Mouse (Mus musculus): ENCODE measurements at regions not wholly inside any gene's neighbourhood (a gene's known extent, or its start where the extent isn't known, plus 50 kb on each side); places are given as distances from the start of the nearest gene placed in this dataset.

DNA sequence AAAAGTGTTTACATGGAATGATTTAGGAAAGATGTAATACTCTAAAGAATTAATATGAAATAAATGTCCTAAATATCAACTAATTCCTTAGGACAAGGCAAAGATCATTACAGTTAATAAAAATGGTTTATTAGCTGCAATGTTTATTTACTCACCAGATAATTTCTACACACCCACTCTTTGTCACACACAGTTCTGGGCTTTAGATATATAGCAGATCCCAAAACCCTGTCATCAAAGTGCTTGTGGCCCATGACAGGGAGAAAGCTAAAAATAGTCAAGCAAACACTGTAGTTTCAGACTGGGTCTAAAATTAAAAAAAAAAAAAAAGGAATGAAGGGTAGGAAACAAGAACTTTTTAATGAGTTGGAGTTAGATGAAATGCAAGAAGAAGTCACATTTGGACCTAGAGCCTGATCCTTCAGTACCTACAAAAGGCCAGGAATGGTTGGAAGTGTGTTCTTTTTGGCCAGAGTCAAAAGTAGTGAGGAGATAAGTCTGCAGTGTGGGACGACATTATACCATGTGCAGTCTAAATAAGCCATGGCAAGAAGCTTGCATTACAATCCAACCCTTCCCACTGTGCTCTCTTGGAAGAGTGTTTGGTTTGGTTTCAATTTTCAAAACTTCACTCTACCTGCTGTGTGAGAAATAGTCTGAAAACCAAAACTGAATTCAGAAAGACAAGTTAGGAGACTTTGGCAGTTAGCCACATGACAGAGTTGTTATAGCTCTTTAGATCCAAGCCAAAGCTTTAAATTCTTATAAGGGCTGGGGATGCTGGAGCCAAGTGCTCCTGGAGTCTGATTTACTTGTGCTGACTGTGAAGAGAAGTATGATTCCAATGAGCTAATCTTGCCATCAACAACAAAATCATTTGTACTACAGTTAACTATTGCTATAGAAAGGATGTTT lies 266.5 kb upstream of the Irak1bp1 start:
- ATAC-seq (no peak), DNase-seq (no peak)
- Histone ChIP-seq H3K4me3 (ENCODE audit: low read depth, low read length) (no peak overlapping the region), H3K27me3 (ENCODE audit: insufficient read depth, low read length) (no peaks in the 10 kb centered on the region), H3K4me2 (ENCODE audit: low read depth, low read length) (no peak overlapping the region), H3K4me1 (ENCODE audit: insufficient read depth) (no peaks in the 10 kb centered on the region), H3K9ac (replicated peaks) (no peak overlapping the region), H3K9me3 (ENCODE audit: low read length) (no peaks in the 10 kb centered on the region), H3K27ac (ENCODE audit: low read depth) (no peak overlapping the region), H3K36me3 (replicated peaks; ENCODE audit: insufficient read depth, low read length) (no peaks in the 10 kb centered on the region)
- WGBS (ENCODE audit: insufficient replicate concordance), result 41% methylated on average over 1 of the region's 1 CpGs
- TF ChIP-seq EP300 (IDR thresholded peaks at IDR 0.05; ENCODE audit: low read depth) (no peak), CTCF (IDR thresholded peaks at IDR 0.05; ENCODE audit: low read depth) (no peak)

DNA sequence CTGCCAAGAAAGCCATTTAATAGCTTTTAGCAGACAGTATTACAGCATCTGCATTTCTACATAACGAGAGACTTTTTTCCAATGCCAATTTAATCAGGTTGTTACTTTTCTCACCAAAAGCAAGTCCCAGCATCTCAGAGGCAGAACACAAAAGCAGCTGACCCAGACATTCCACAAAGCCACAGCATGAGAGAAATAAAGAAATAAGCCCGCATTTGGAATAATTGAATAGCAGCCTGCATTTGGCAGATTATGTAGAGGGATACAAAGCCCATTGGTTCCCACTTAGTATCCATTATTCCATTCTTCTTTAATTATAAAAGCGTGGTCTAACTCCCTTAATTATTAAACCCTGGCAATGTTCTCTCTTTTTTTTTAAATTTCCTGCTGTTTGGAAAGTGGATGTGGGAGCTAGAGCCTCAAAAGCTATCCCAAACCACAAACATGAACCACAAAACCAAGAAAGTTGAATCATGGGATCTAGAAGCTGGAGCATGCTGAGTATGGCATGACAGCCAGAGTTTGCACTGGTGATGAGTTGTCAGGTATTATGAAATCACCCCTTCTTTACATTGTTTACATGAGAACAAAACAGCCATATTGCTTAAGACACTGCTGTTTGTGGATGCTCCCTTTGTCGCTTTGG lies 247.8 kb upstream of the Irak1bp1 start:
- Histone ChIP-seq H3K4me2 (ENCODE audit: low read depth, low read length) (no peak overlapping the region), H3K4me3 (ENCODE audit: low read depth, low read length) (no peak overlapping the region), H3K27ac (ENCODE audit: low read depth) (no peak overlapping the region), H3K27me3 (ENCODE audit: insufficient read depth, low read length) (no peaks in the 10 kb centered on the region), H3K9me3 (ENCODE audit: low read length) (no peaks in the 10 kb centered on the region), H3K4me1 (ENCODE audit: insufficient read depth) (no peaks in the 10 kb centered on the region), H3K36me3 (replicated peaks; ENCODE audit: insufficient read depth, low read length) (no peaks in the 10 kb centered on the region), H3K9ac (replicated peaks) (no peak overlapping the region)
- ATAC-seq (no peak), DNase-seq (no peak)
- TF ChIP-seq CTCF (IDR thresholded peaks at IDR 0.05; ENCODE audit: low read depth), result no peak
- no peak for TF ChIP-seq EP300 (IDR thresholded peaks at IDR 0.05; ENCODE audit: low read depth)
- 65% methylated on average over 4 of the region's 4 CpGs for WGBS (ENCODE audit: insufficient replicate concordance)

DNA sequence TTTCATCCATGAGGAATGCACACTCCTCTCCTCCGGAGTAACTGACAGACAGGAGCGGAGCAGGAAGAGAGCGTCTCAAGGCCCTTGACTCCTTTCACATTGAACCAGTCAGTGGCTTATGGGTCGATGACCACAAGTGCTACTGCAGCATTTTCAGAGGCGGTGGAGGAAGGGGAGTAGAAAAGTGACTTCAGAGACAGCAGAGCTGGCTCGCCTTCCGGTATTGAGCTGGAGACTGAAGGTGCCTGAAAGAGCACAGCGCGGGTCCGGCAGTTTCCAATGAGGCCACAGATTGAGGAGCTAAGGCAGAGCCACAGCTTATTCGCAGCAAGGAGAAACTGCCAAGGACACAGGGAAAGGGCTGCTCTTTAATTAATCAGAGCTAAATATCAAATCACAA lies 220.2 kb upstream of the Irak1bp1 start:
- no peak overlapping the region for H3K9ac ChIP-seq (replicated peaks)
- no peaks in the 10 kb centered on the region for H3K9me3 ChIP-seq (ENCODE audit: low read length)
- DNase-seq (no peak), ATAC-seq (no peak)
- H3K4me2 ChIP-seq (ENCODE audit: low read depth, low read length), result no peak overlapping the region
- no peaks in the 10 kb centered on the region for H3K27me3 ChIP-seq (ENCODE audit: insufficient read depth, low read length)
- no peaks in the 10 kb centered on the region for H3K4me1 ChIP-seq (ENCODE audit: insufficient read depth)
- H3K4me3 ChIP-seq (ENCODE audit: low read depth, low read length), result no peak overlapping the region
- TF ChIP-seq EP300 (IDR thresholded peaks at IDR 0.05; ENCODE audit: low read depth) (no peak), CTCF (IDR thresholded peaks at IDR 0.05; ENCODE audit: low read depth) (no peak)
- H3K27ac ChIP-seq (ENCODE audit: low read depth), result no peak overlapping the region
- H3K36me3 ChIP-seq (replicated peaks; ENCODE audit: insufficient read depth, low read length), result no peaks in the 10 kb centered on the region
- 66% methylated on average over 11 of the region's 11 CpGs for WGBS (ENCODE audit: insufficient replicate concordance)

DNA sequence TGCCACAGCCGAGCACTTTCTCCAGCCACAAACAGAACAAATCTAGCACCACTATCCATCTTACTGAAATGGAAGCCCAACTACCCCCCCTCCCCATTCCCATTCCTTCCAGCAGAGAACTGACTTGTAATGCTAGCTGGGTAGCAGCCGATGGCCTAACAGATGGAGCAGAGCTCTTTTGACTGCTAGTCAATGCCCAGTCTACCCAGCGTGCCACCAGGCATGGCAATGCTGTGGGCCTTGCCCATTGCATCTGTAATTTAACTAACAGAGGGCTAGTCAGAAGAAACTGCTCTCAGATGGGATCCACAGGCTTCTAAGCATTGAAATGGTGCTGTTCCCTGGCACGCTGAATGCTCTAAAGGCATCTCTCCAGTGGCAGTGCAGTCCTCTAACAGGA lies 219.4 kb upstream of the Irak1bp1 start:
- Histone ChIP-seq H3K9ac (replicated peaks) (no peak overlapping the region), H3K27me3 (ENCODE audit: insufficient read depth, low read length) (no peaks in the 10 kb centered on the region), H3K27ac (ENCODE audit: low read depth) (no peak overlapping the region), H3K4me2 (ENCODE audit: low read depth, low read length) (no peak overlapping the region), H3K36me3 (replicated peaks; ENCODE audit: insufficient read depth, low read length) (no peaks in the 10 kb centered on the region), H3K4me3 (ENCODE audit: low read depth, low read length) (no peak overlapping the region), H3K9me3 (ENCODE audit: low read length) (no peaks in the 10 kb centered on the region), H3K4me1 (ENCODE audit: insufficient read depth) (no peaks in the 10 kb centered on the region)
- DNase-seq, result no peak
- WGBS (ENCODE audit: insufficient replicate concordance), result 78% methylated on average over 4 of the region's 4 CpGs
- TF ChIP-seq EP300 (IDR thresholded peaks at IDR 0.05; ENCODE audit: low read depth), result no peak
- TF ChIP-seq CTCF (IDR thresholded peaks at IDR 0.05; ENCODE audit: low read depth), result no peak
- ATAC-seq, result no peak

DNA sequence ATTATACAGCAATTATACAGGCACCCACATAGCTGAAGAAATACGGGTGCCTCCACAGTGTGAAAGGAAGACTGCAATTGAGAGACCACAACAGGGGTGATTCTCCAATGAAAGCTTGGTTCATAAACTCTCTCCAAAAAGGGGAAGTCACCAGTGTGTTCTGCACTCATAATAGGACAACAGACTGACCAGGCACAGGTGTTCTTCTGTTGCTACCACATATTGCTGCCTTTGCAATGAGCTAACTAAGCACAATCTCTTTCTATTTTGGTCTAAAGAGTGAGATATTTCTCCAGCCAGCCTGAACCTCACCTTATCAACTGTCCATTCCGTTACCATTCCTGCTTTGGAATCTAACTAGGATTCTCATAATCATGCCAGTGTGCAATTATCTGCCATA lies 216.8 kb upstream of the Irak1bp1 start:
- no peak overlapping the region for H3K4me3 ChIP-seq (ENCODE audit: low read depth, low read length)
- no peaks in the 10 kb centered on the region for H3K9me3 ChIP-seq (ENCODE audit: low read length)
- TF ChIP-seq CTCF (IDR thresholded peaks at IDR 0.05; ENCODE audit: low read depth), result no peak
- TF ChIP-seq EP300 (IDR thresholded peaks at IDR 0.05; ENCODE audit: low read depth), result no peak
- no peak for DNase-seq
- no peaks in the 10 kb centered on the region for H3K27me3 ChIP-seq (ENCODE audit: insufficient read depth, low read length)
- WGBS (ENCODE audit: insufficient replicate concordance), result 57% methylated on average over 2 of the region's 2 CpGs
- no peaks in the 10 kb centered on the region for H3K36me3 ChIP-seq (replicated peaks; ENCODE audit: insufficient read depth, low read length)
- no peak overlapping the region for H3K27ac ChIP-seq (ENCODE audit: low read depth)
- ATAC-seq, result no peak
- H3K4me2 ChIP-seq (ENCODE audit: low read depth, low read length), result no peak overlapping the region
- no peaks in the 10 kb centered on the region for H3K4me1 ChIP-seq (ENCODE audit: insufficient read depth)
- no peak overlapping the region for H3K9ac ChIP-seq (replicated peaks)

DNA sequence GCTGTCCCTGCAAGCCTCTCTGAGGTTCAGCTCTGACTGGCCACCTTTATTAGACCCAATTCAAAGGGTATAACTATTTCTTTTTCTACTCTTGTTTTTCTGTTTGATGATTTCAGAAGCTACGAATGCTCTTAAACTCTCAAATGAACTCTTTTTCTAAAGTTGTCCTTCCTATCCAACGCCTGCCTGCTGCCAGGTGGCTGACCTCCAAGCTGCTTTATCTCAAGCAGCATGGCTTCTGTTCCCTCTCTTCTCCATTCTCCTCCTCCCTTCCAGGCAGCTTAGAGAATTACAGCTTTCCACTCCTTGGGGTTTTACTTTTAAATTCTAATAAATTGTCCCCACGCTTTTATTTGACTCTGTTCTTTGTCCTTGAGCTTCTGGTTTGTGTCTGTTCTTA lies 196.9 kb upstream of the Irak1bp1 start:
- no peak for DNase-seq
- no peak overlapping the region for H3K4me3 ChIP-seq (ENCODE audit: low read depth, low read length)
- H3K4me1 ChIP-seq (ENCODE audit: insufficient read depth), result no peaks in the 10 kb centered on the region
- ATAC-seq, result no peak
- no peaks in the 10 kb centered on the region for H3K9me3 ChIP-seq (ENCODE audit: low read length)
- no peak overlapping the region for H3K4me2 ChIP-seq (ENCODE audit: low read depth, low read length)
- H3K9ac ChIP-seq (replicated peaks), result no peak overlapping the region
- H3K27ac ChIP-seq (ENCODE audit: low read depth), result no peak overlapping the region
- TF ChIP-seq EP300 (IDR thresholded peaks at IDR 0.05; ENCODE audit: low read depth) (no peak), CTCF (IDR thresholded peaks at IDR 0.05; ENCODE audit: low read depth) (no peak)
- 61% methylated on average over 3 of the region's 3 CpGs for WGBS (ENCODE audit: insufficient replicate concordance)
- no peaks in the 10 kb centered on the region for H3K36me3 ChIP-seq (replicated peaks; ENCODE audit: insufficient read depth, low read length)
- H3K27me3 ChIP-seq (ENCODE audit: insufficient read depth, low read length), result no peaks in the 10 kb centered on the region

Data from liver, postnatal 0 days (tissue).